Mouse (Mus musculus): Measurements from ENCODE around the gene Zfp991. TPM values are rescaled to one million over a fixed set of nuclear protein-coding genes. Genes with fewer than 3 reads are reported as not detected.
"Not testable (repeated sequence)": the region's sequence is repeated elsewhere in the genome, so short reads cannot be mapped to it uniquely, and the experiment has no call there.

The Zfp991 gene
- polyA plus RNA-seq, 1 experiment = 38.5 TPM

- H3K4me3 ChIP-seq (ENCODE audit: insufficient read depth, low read length); H3K4me1 ChIP-seq (ENCODE audit: control insufficient read depth, insufficient read depth, low read length); H3K27ac ChIP-seq (ENCODE audit: insufficient read depth, low read depth, low read length): not testable (repeated sequence)
Measured at GRCm38 (mm10) chr4:147165282-147165681, 33.4 kb downstream of the Zfp991 start.

DNA sequence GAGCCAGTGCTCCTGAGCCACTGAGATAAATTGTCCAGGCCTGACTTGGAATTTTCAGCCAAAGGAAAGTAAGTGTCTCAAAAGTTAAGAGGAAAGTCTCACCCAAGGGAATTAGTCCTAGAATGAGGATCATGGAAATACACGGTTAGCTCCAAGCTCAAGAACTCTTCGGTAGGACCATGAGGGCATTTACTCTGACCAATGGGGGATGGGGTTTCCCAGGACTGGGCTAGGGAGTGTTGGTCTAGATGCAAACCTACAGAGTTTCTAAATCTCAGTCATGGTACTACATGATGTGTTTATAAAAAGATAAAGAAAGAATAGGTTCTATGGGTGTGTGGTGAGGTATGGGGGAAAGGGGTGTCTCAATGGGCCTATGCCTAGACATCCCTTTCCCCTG is 38.7 kb downstream of the Zfp991 start:
- H3K27ac ChIP-seq (ENCODE audit: insufficient read depth, low read depth, low read length); H3K4me3 ChIP-seq (ENCODE audit: insufficient read depth, low read length); H3K4me1 ChIP-seq (ENCODE audit: control insufficient read depth, insufficient read depth, low read length): not testable (repeated sequence)

DNA sequence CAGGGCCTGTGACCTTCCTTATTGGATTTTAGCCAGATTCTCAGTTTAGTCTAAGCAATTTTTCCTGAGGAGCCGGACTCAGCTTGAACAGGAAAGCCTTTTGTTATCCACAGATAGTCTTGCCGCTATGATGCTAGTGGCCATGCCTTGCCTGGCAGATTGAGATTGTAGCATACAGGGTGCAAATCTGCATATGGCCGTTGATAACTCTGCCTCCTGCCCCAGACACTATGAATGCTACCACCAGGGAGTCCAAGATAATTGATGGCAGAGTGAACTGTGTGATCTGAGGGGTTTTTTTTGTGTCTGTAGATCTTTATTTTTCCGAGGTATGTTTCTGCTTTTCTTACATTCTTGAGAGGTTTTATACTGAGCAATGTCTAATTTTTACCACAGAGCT is 39.7 kb downstream of the Zfp991 start:
- H3K27ac ChIP-seq (ENCODE audit: insufficient read depth, low read depth, low read length); H3K4me1 ChIP-seq (ENCODE audit: control insufficient read depth, insufficient read depth, low read length); H3K4me3 ChIP-seq (ENCODE audit: insufficient read depth, low read length): not testable (repeated sequence)

DNA sequence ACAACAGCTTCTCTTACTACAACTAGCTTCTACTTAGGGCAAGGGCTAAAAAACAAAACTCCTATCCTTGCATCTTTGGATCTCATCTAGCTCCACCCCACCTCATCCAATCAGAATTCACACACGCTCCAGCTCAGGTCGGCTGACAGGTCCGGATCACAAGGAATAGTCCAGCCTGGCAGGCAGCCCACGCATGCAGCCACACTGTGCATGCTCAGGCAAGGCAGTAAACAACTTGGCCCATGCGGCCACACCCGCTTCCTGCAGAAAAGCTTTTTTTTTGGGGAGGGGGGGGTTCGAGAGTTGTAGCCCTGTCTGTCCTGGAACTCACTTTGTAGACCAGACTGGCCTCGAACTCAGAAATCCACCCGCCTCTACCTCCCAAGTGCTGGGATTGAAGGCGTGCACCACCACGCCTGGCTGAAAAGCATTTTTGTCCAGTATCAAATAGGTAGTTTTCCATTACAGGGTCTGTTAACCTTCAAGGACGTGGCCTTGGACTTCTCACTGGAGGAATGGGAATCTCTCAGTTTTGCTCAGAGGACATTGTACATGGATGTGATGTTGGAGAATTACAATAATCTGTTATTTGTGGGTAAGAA is 44.5 kb downstream of the Zfp991 start:
- H3K4me3 ChIP-seq (ENCODE audit: insufficient read depth, low read length); H3K27ac ChIP-seq (ENCODE audit: insufficient read depth, low read depth, low read length): not testable (repeated sequence)

GRCm38 (mm10) chr4:147181141-147181685 is 49.4 kb downstream of the Zfp991 start:
- not testable (repeated sequence) for H3K27ac ChIP-seq (ENCODE audit: insufficient read depth, low read depth, low read length); H3K4me3 ChIP-seq (ENCODE audit: insufficient read depth, low read length); H3K4me1 ChIP-seq (ENCODE audit: control insufficient read depth, insufficient read depth, low read length)

More for the DNA sequence above, 44.5 kb downstream of the Zfp991 start:
- not testable (repeated sequence) for H3K4me1 ChIP-seq (ENCODE audit: control insufficient read depth, insufficient read depth, low read length)

DNA sequence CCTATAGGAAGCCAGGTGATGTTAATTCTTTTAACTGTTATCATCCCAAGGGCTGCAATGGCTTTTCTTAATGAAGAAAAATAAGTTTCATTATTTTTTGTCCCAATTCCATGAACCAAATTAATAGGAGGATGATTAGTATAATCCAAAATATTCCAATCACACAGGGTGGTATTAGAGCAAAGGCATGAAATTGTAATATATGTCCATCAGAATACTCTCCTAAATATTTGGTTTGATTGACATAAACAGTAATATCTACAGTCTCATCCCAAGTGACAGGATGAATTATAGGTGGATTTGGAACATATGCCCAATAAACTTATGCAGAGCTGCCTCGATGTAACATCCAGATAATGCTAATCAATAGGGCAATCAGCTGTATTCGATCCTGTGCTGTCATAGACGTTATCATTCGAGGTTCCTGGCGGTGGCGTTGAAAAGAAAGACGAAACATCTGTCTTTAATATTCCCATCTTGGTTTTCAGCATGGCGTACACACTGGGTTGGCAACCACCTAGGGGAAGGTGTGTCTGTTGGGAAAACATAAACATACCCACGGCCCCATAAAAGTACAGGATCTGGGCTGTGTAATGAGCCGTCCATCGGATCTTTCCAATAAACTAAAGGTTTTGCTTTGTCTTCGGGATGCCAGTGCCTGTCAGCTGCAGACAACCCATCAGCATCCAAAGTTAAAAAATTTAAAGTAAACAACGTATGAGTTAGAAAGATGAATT is 50.3 kb downstream of the Zfp991 start:
- H3K4me1 ChIP-seq (ENCODE audit: control insufficient read depth, insufficient read depth, low read length); H3K27ac ChIP-seq (ENCODE audit: insufficient read depth, low read depth, low read length): not testable (repeated sequence)

GRCm38 (mm10) chr4:147186824-147187223 is 55.0 kb downstream of the Zfp991 start:
- not testable (repeated sequence) for H3K27ac ChIP-seq (ENCODE audit: insufficient read depth, low read depth, low read length); H3K4me3 ChIP-seq (ENCODE audit: insufficient read depth, low read length); H3K4me1 ChIP-seq (ENCODE audit: control insufficient read depth, insufficient read depth, low read length)

More for the DNA sequence above, 50.3 kb downstream of the Zfp991 start:
- H3K4me3 ChIP-seq (ENCODE audit: insufficient read depth, low read length) = not testable (repeated sequence)

DNA sequence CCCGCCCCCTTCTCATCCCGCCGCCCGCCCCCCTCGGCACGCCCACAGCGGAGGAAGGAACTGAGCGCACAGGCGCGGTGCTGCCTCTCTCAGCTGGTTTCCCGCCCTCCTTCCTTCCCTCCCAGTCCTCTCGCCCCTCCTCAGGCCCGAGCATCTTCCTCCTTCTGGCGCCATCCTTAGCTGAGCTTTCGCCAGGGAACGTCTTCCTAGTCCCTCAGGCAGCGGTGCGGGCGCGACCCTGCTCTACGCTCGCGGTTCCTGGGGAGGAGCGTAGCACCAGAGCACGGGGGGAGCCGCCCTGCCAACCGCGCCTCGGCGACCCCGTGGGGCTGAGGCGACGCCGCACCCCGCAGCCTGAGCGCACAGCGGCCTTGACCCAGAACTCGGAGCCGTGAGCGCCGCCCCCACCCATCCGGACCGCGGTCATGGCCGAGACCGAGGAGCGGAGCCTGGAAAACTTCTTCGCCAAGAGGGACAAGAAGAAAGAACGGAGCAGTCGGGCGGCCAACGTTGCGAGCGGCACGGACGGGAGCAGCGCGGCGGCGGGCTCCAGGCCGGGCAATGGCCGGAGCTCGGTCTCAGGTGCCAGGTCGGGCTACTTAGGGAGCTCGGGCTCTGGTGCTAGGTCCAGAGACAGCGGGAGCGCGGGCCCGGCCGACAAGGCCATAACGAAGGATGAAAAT is 55.6 kb downstream of the Zfp991 start:
- H3K27ac ChIP-seq (ENCODE audit: insufficient read depth, low read depth, low read length); H3K4me1 ChIP-seq (ENCODE audit: control insufficient read depth, insufficient read depth, low read length); H3K4me3 ChIP-seq (ENCODE audit: insufficient read depth, low read length): not testable (repeated sequence)

DNA sequence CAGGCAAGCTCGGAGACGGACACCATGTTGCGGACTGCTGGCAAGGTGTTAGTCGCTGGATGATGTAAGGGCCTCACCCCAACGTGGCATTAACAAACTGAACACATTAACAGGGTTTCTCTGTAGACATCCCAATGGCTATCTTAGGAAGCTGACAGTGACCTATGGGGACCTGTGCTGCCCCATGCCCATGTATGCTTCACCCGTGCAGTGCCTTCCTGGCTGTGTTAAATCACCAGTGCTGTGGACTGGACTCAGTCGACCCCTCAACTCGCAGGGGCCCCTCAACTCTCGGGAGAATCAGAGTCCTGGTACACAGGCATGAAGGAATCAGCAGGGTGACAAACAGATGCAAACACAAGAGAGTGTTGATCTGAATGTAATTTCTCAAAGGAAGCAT is 63.3 kb downstream of the Zfp991 start:
- not testable (repeated sequence) for H3K4me3 ChIP-seq (ENCODE audit: insufficient read depth, low read length); H3K4me1 ChIP-seq (ENCODE audit: control insufficient read depth, insufficient read depth, low read length); H3K27ac ChIP-seq (ENCODE audit: insufficient read depth, low read depth, low read length)

GRCm38 (mm10) chr4:147197210-147197609 is 65.4 kb downstream of the Zfp991 start:
- not testable (repeated sequence) for H3K4me1 ChIP-seq (ENCODE audit: control insufficient read depth, insufficient read depth, low read length); H3K4me3 ChIP-seq (ENCODE audit: insufficient read depth, low read length); H3K27ac ChIP-seq (ENCODE audit: insufficient read depth, low read depth, low read length)

DNA sequence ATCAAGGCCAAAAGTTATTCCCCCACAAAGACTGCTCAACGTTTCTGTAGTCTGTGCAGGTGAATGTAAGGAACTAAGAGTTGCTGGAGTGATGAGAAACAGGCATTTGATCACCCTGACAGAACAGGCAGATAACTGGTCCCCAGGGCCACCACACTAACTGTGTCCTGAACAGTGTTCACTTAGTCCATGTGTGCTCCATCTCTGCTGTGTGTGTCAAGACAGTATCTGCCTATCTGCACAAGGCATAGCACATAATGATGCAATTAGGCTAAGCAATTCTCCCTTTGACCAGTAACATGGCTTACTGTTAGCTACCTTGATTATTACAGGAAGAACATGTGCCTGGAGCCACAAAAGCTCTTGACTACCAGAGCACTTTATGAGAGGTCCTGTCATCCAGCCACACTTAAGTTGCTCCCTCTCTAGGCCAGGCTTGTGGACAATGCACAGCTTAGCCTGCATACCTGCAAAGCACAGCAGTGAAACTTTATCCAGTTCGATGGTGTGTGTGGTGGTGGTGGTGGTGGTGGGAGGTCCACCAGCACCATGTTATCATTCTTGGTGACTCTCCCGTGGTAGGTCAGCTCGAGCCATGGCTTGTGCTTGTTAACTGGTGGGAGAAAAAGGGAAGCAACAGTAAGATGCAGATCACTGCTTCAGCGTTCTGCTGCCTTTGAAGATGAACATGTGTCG is 67.4 kb downstream of the Zfp991 start:
- H3K27ac ChIP-seq (ENCODE audit: insufficient read depth, low read depth, low read length); H3K4me3 ChIP-seq (ENCODE audit: insufficient read depth, low read length); H3K4me1 ChIP-seq (ENCODE audit: control insufficient read depth, insufficient read depth, low read length): not testable (repeated sequence)

- not testable (repeated sequence) for H3K27ac ChIP-seq (ENCODE audit: insufficient read depth, low read depth, low read length); H3K4me1 ChIP-seq (ENCODE audit: control insufficient read depth, insufficient read depth, low read length); H3K4me3 ChIP-seq (ENCODE audit: insufficient read depth, low read length)
Measured at GRCm38 (mm10) chr4:147201920-147202660, 70.3 kb downstream of the Zfp991 start.

DNA sequence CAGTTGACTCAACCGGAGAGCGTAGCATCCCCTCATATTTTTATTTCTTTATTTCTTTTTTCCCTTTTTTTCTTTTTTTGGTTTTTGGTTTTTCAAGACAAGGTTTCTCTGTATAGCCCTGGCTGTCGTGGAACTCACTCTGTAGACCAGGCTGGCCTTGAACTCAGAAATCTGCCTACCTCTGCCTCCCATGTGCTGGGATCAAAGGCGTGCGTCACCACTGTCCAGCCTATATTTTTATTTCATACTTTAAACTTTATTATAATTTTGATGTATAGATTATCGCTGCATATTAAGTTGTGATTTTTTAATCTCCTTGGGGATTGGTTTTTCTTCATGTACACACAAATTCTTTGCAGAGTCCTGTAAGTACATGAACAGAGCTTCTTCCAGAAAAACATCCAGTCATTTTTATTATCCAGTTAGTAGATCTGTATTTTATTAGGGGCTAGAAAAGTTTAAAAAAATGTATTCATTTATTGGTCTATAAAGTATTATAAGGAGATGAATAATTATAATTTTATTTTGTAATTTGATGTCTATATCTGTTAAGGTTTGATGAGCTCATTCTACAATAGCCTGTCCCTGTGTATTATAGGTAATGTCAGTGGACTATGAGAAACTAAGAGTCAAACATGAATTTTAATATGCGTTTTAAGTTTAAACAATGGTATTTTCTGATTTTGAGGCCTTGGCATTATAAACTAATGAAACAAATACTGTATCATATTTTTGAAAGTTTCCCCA is 80.5 kb downstream of the Zfp991 start:
- H3K27ac ChIP-seq (ENCODE audit: insufficient read depth, low read depth, low read length); H3K4me1 ChIP-seq (ENCODE audit: control insufficient read depth, insufficient read depth, low read length); H3K4me3 ChIP-seq (ENCODE audit: insufficient read depth, low read length): not testable (repeated sequence)

- H3K4me3 ChIP-seq (ENCODE audit: insufficient read depth, low read length); H3K27ac ChIP-seq (ENCODE audit: insufficient read depth, low read depth, low read length): not testable (repeated sequence)
Measured at GRCm38 (mm10) chr4:147214233-147214632, 82.4 kb downstream of the Zfp991 start.

More at GRCm38 (mm10) chr4:147214233-147214632, 82.4 kb downstream of the Zfp991 start:
- H3K4me1 ChIP-seq (ENCODE audit: control insufficient read depth, insufficient read depth, low read length) = not testable (repeated sequence)

Measured in bone marrow macrophage, adult 2 months (primary cell).